Mouse (Mus musculus) heart, embryonic 16.5 days (tissue): ENCODE measurements around the gene Gins1. TPM values are rescaled to one million over a fixed set of nuclear protein-coding genes. Genes with fewer than 3 reads are reported as not detected.

Source experiments
- ATAC-seq: fragments of 200-750 bp; cut with Nextera tagmentation; replicated peaks from 2 replicates; pipeline ENCODE4 v1.8.0; 2017; ENCODE audit warnings: moderate number of reproducible peaks; ENCODE audit not compliant: insufficient read depth, low FRiP score; ENCODE audit errors: extremely low read depth
- H3K27ac ChIP-seq: fragments of 300-500 bp; sonication (generic); 2 replicates; pipeline ENCODE4 v1.5.1; 2014; ENCODE audit warnings: mild to moderate bottlenecking, low read length, control low read depth, moderate library complexity
- H3K27me3 ChIP-seq: fragments of 300-500 bp; sonication (generic); 2 replicates; pipeline ENCODE4 v1.6.1; 2014; ENCODE audit warnings: low read length, mixed read lengths; ENCODE audit not compliant: control insufficient read depth, insufficient read depth
- H3K36me3 ChIP-seq: fragments of 300-500 bp; sonication (generic); 2 replicates; pipeline ENCODE4 v1.6.1; 2014; ENCODE audit not compliant: control insufficient read depth, insufficient read depth
- H3K4me1 ChIP-seq: fragments of 300-500 bp; sonication (generic); 2 replicates; pipeline ENCODE4 v1.6.1; 2014; ENCODE audit warnings: low read length, mixed read lengths; ENCODE audit not compliant: control insufficient read depth, insufficient read depth
- H3K4me2 ChIP-seq: fragments of 300-500 bp; sonication (generic); 2 replicates; pipeline ENCODE4 v1.6.1; 2014; ENCODE audit warnings: low read depth, mild to moderate bottlenecking, control low read depth, low read length
- H3K4me3 ChIP-seq: fragments of 300-500 bp; sonication (generic); 2 replicates; pipeline ENCODE4 v1.5.1; 2014; ENCODE audit warnings: mild to moderate bottlenecking, control low read depth, low read length
- H3K9ac ChIP-seq: fragments of 300-500 bp; sonication (generic); 2 replicates; pipeline ENCODE4 v1.6.1; 2014; ENCODE audit warnings: low read length, control low read depth
- H3K9me3 ChIP-seq: fragments of 300-500 bp; sonication (generic); replicated peaks from 2 replicates; pipeline ENCODE4 v1.6.1; 2016; ENCODE audit warnings: low read length; ENCODE audit not compliant: control insufficient read depth
- WGBS: fragments of 180-500 bp; shearing (Covaris S2); extraction: QIAGEN DNeasy Blood & Tissue Kit; methylation state at CpG from one replicate; pipeline ENCODE4 v1.1.7; 2014; 5-methylcytosine and 5-hydroxymethylcytosine counted together
- polyA plus RNA-seq: library from polyadenylated mRNA; unstranded; fragments of >200 nt; fragmentation: Nextera tagmentation; extraction: Ambion mirVana; gene quantifications from 2 replicates; pipeline ENCODE4 v1.2.1, GENCODE M21; 2015

Gene Gins1
- polyA plus RNA-seq, 1 experiment from 2014 or later: 27.0 TPM

- 92% methylated on average over 6 of the region's 6 CpGs for WGBS
- H3K27ac ChIP-seq: no peak overlapping the region
Measured at GRCm38 (mm10) chr2:150977676-150978075, 72.5 kb downstream of the Gins1 start.

GRCm38 (mm10) chr2:150978791-150979190 lies 73.6 kb downstream of the Gins1 start:
- Histone ChIP-seq H3K36me3 (no peaks in the 10 kb centered on the region), H3K9ac (no peak overlapping the region), H3K4me3 (no peak overlapping the region), H3K9me3 (no peaks in the 10 kb centered on the region), H3K27ac (no peak overlapping the region), H3K4me2 (no peak overlapping the region), H3K27me3 (no peaks in the 10 kb centered on the region), H3K4me1 (peaks cover 2% of the 10 kb centered on the region; the same call in 1 of the 2 replicates)
- no peak for ATAC-seq
- WGBS: 74% methylated on average over 3 of the region's 3 CpGs

More at GRCm38 (mm10) chr2:150977676-150978075, 72.5 kb downstream of the Gins1 start:
- ATAC-seq: no peak
- H3K27me3 ChIP-seq: no peaks in the 10 kb centered on the region
- no peak overlapping the region for H3K9ac ChIP-seq
- no peak overlapping the region for H3K4me3 ChIP-seq
- H3K9me3 ChIP-seq: no peaks in the 10 kb centered on the region
- peaks cover 2% of the 10 kb centered on the region; the same call in 1 of the 2 replicates for H3K4me1 ChIP-seq
- H3K36me3 ChIP-seq: no peaks in the 10 kb centered on the region
- no peak overlapping the region for H3K4me2 ChIP-seq

GRCm38 (mm10) chr2:150979861-150980620 lies 74.8 kb downstream of the Gins1 start:
- H3K4me2 ChIP-seq: no peak overlapping the region
- ATAC-seq: no peak
- no peaks in the 10 kb centered on the region for H3K27me3 ChIP-seq
- peaks cover 2% of the 10 kb centered on the region; the same call in 1 of the 2 replicates for H3K4me1 ChIP-seq
- no peak overlapping the region for H3K9ac ChIP-seq
- WGBS: 86% methylated on average over 14 of the region's 14 CpGs
- no peaks in the 10 kb centered on the region for H3K9me3 ChIP-seq
- H3K27ac ChIP-seq: no peak overlapping the region
- H3K4me3 ChIP-seq: no peak overlapping the region
- no peaks in the 10 kb centered on the region for H3K36me3 ChIP-seq

Other genes with a start within 250 kb of the Gins1 start
- gene Acss1, start 236.9 kb upstream of the Gins1 start, polyA plus RNA-seq: 14.1 and 15.4 TPM in 2 replicates
- gene Vsx1, start 216.0 kb upstream of the Gins1 start, polyA plus RNA-seq: not detected in 2 replicates
- gene Entpd6, start 156.4 kb upstream of the Gins1 start, polyA plus RNA-seq: 24.0 and 24.3 TPM in 2 replicates
- gene Pygb, start 118.7 kb upstream of the Gins1 start, polyA plus RNA-seq: 243 and 260 TPM in 2 replicates
- 41.5 and 43.2 TPM in 2 replicates for gene Abhd12, start 659 bp upstream of the Gins1 start, polyA plus RNA-seq
- 3.2 TPM in 2 replicates for gene Ninl, start 134.0 kb downstream of the Gins1 start, polyA plus RNA-seq
- gene Nanp, start 134.0 kb downstream of the Gins1 start, polyA plus RNA-seq: 17.8 and 22.0 TPM in 2 replicates
- not detected in 2 replicates for gene Gm14151, start 186.9 kb downstream of the Gins1 start, polyA plus RNA-seq
- gene Gm14147, start 192.8 kb downstream of the Gins1 start, polyA plus RNA-seq: not detected in 2 replicates